In the genomic region with DNA sequence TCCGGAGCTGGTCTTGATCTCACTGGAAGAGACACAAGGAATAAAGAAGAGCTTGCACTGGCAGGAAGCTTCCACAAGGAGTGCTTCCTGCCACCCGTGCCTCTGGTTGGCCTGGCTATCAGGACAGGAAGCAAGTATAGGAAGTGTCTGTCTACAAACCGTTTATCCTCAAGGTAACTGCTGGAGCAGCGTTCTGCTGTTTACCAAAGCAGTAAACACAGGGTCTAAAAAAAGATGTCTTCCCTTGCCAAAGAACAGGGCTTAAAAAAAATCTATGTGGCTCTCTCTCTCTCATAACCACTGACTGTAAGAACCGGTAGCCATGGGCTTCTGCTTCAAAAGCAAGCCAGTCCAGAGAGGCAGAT, we compare ENCODE assay signal across 8 mouse cellular contexts.
DNase-seq lines count a peak whose midpoint lies in the region; ATAC-seq and TF ChIP-seq lines count a peak whose summit lies in the region.

No protein-coding gene starts in this region.

- H3K4me1 ChIP-seq in heart, adult 2 months (ENCODE audit: control insufficient read depth, insufficient read depth, low read length) = peaks cover 24% of the 10 kb centered on the region
- H3K4me1 ChIP-seq in MEL (ENCODE audit: control insufficient read depth in 1 of 2, insufficient read depth in 2 of 2, low read length in 2 of 2) = peaks cover 2 to 10% of the 10 kb centered on the region in 2 experiments
- no peaks in the 10 kb centered on the region for H3K4me1 ChIP-seq in midbrain, embryonic 16.5 days (ENCODE audit: control insufficient read depth, insufficient read depth, low read length)

- peak overlapping the region; percentile 81 for H3K27ac ChIP-seq in heart, adult 2 months
- peak overlapping the region; percentile 7; the same call in 1 of the 2 replicates for H3K27ac ChIP-seq in MEL (ENCODE audit: control insufficient read depth, low read depth, low read length)
- H3K27ac ChIP-seq in midbrain, embryonic 16.5 days (ENCODE audit: low read length) = no peak overlapping the region

- no peaks in the 10 kb centered on the region for H3K9me3 ChIP-seq in MEL (replicated peaks; ENCODE audit: insufficient read depth, low read length)
- no peaks in the 10 kb centered on the region for H3K9me3 ChIP-seq in midbrain, embryonic 16.5 days (replicated peaks; ENCODE audit: control insufficient read depth, low read length, poor library complexity, severe bottlenecking)

- no peak overlapping the region for H3K4me2 ChIP-seq in midbrain, embryonic 16.5 days (ENCODE audit: low read length)

- intact Hi-C loops in heart, adult 2 months (cut with DNase I) = loop anchor here (1.0 kb wide), 1 partner anchor 10 kb away; no protein-coding TSS in a partner anchor
- intact Hi-C loops in heart, postnatal 36 days (cut with DNase I) = loop anchor here (5.0 kb wide), 1 partner anchor 47 kb away; no protein-coding TSS in a partner anchor

- H3K9ac ChIP-seq in heart, adult 2 months (ENCODE audit: low read depth, low read length) = no peak overlapping the region
- no peak overlapping the region for H3K9ac ChIP-seq in MEL (ENCODE audit: control insufficient read depth, low read depth, low read length, poor library complexity, severe bottlenecking)
- H3K9ac ChIP-seq in midbrain, embryonic 16.5 days (ENCODE audit: low read depth, low read length) = no peak overlapping the region

- TF ChIP-seq POLR2A in heart, adult 2 months (IDR thresholded peaks at IDR 0.05; ENCODE audit: insufficient read depth, low read depth, low read length) = peak; percentile 49; the same call in 1 of the 2 replicates
- TF ChIP-seq POLR2A in MEL (IDR thresholded peaks at IDR 0.05; ENCODE audit: control insufficient read depth in 1 of 2, insufficient read depth in 1 of 2, low read depth in 1 of 2, low read length in 2 of 2, poor library complexity in 1 of 2) = no peak

- TF ChIP-seq CTCF in heart, adult 2 months (IDR thresholded peaks at IDR 0.05) = peak; percentile 57
- no peak for TF ChIP-seq CTCF in MEL (IDR thresholded peaks at IDR 0.05 in 2 of 3, conservative IDR thresholded peaks at IDR 0.05 in 1 of 3; ENCODE audit: control insufficient read depth in 1 of 3, insufficient read depth in 1 of 3, low read depth in 2 of 3, low read length in 3 of 3, poor library complexity in 1 of 3, severe bottlenecking in 1 of 3)

- no peaks in the 10 kb centered on the region for H3K27me3 ChIP-seq in heart, adult 2 months (ENCODE audit: control insufficient read depth, insufficient read depth, low read length)
- 0 out of 4 replicates have a peak, but pooled peaks cover 0 to 2% of the 10 kb centered on the region in 2 experiments for H3K27me3 ChIP-seq in MEL (ENCODE audit: control insufficient read depth in 1 of 2, insufficient read depth in 2 of 2, low read length in 2 of 2)
- no peaks in the 10 kb centered on the region for H3K27me3 ChIP-seq in midbrain, embryonic 16.5 days (ENCODE audit: control insufficient read depth, insufficient read depth, low read depth, low read length)

- H3K36me3 ChIP-seq in heart, adult 2 months (ENCODE audit: control insufficient read depth, insufficient read depth, low read length) = peaks cover 13% of the 10 kb centered on the region
- H3K36me3 ChIP-seq in MEL (ENCODE audit: control insufficient read depth in 1 of 2, insufficient read depth in 2 of 2, low read length in 2 of 2) = peaks cover 0 to 13% of the 10 kb centered on the region in 2 experiments; a peak in 2 of 4 replicates
- H3K36me3 ChIP-seq in midbrain, embryonic 16.5 days (ENCODE audit: control insufficient read depth, insufficient read depth, low read length) = no peaks in the 10 kb centered on the region

- 9% methylated on average over 5 of the region's 5 CpGs for WGBS in heart, adult 2 months
- 84% methylated on average over 5 of the region's 5 CpGs for WGBS in midbrain, embryonic 16.5 days

- no peak for ATAC-seq in midbrain, embryonic 16.5 days

- no peaks in the 10 kb centered on the region; the same call in none of the 2 replicates for H3K79me2 ChIP-seq in heart, adult 2 months (replicated peaks; ENCODE audit: control insufficient read depth, insufficient read depth, low read length)
- no peaks in the 10 kb centered on the region for H3K79me2 ChIP-seq in MEL (ENCODE audit: control insufficient read depth, insufficient read depth, low read length, poor library complexity)

- DNase-seq in heart, adult 2 months = peak in 1 of 2 experiments; percentile 52
- no peak for DNase-seq in heart, postnatal 36 days
- peak; percentile 46 for DNase-seq in MEL (ENCODE audit: low read depth, low spot score)
- DNase-seq in kidney, adult 8-10 months = peak; percentile 17 to 55
- DNase-seq in lung, postnatal 14 days = peak; percentile 49
- no peak for DNase-seq in layer of hippocampus, adult 18-20 months (ENCODE audit: low spot score in 2 of 2)
- DNase-seq in right cerebral cortex, postnatal 4 days = no peak

- peak overlapping the region; percentile 16; the same call in 1 of the 2 replicates for H3K4me3 ChIP-seq in heart, adult 2 months
- H3K4me3 ChIP-seq in MEL (ENCODE audit: control insufficient read depth in 1 of 2, insufficient read depth in 1 of 2, low read depth in 2 of 2, low read length in 2 of 2) = no peak overlapping the region
- H3K4me3 ChIP-seq in midbrain, embryonic 16.5 days (ENCODE audit: low read depth, low read length) = no peak overlapping the region

- peak; percentile 91 for TF ChIP-seq EP300 in heart, adult 2 months (IDR thresholded peaks at IDR 0.05; ENCODE audit: insufficient read depth, low read depth, low read length)
- TF ChIP-seq EP300 in MEL (IDR thresholded peaks at IDR 0.05; ENCODE audit: low read depth in 1 of 2, low read length in 2 of 2) = peak in 1 of 2 experiments; percentile 38; a peak in 2 of 4 replicates

- no peak for TF ChIP-seq RAD21 in MEL (IDR thresholded peaks at IDR 0.05; ENCODE audit: low read depth, low read length)

TF ChIP-seq in MEL, 35 proteins besides CTCF, POLR2A, EP300 and RAD21:
- TF ChIP-seq ETS1 (IDR thresholded peaks at IDR 0.05; ENCODE audit: low read depth, low read length) (peak; percentile 3; the same call in 1 of the 2 replicates), NELFE (IDR thresholded peaks at IDR 0.05; ENCODE audit: low read depth, low read length) (no peak), MAFK (IDR thresholded peaks at IDR 0.05; ENCODE audit: borderline replicate concordance, low read depth, low read length) (no peak), ELF1 (IDR thresholded peaks at IDR 0.05; ENCODE audit: low read depth, low read length) (0 out of 2 replicates have a peak, but pooled peaks have one; percentile 40), POLR2AphosphoS2 (IDR thresholded peaks at IDR 0.05; ENCODE audit: low read length) (no peak), GATA1 (IDR thresholded peaks at IDR 0.05; ENCODE audit: low read depth, low read length) (0 out of 2 replicates have a peak, but pooled peaks have one; percentile 2), UBTF (IDR thresholded peaks at IDR 0.05; ENCODE audit: borderline replicate concordance, insufficient read depth, low read depth, low read length) (no peak)

Comparison
In these comparisons a context has a peak if more than half of its experiments do, and no peak if none do; other contexts are left out.
1. DNase-seq: peak in MEL (single experiment), kidney, adult 8-10 months (2 of 2) and lung, postnatal 14 days (single experiment); none in heart, postnatal 36 days (0 of 2), layer of hippocampus, adult 18-20 months (0 of 2) and right cerebral cortex, postnatal 4 days (single experiment).